Mouse (Mus musculus): ENCODE data around the gene Insl3. TPM values are rescaled to one million over a fixed set of nuclear protein-coding genes. Genes with fewer than 3 reads are reported as not detected.

Gene Insl3
- polyA plus RNA-seq (2014; fragmentation: Nextera tagmentation; extraction: Ambion mirVana): 0.42 TPM in 1 of 2 replicates, not detected in the other

GRCm38 (mm10) chr8:71689028-71689427 lies at the start of gene Insl3:
TSS of gene Insl3 (plus strand) at chr8:71689214.
- H3K4me1 ChIP-seq (ENCODE audit: control insufficient read depth, insufficient read depth, low read length): no peaks in the 10 kb centered on the region; the same call in 1 of the 2 replicates
- no peak within 1 kb of the TSS for H3K9ac ChIP-seq (replicated peaks; ENCODE audit: low read length)
- no peaks in the 10 kb centered on the region for H3K36me3 ChIP-seq (replicated peaks; ENCODE audit: control insufficient read depth, insufficient read depth, low read depth, low read length)
- DNase-seq (ENCODE audit: low spot score): no peak
- 4% methylated on average over 33 of the region's 33 CpGs for WGBS
- H3K4me3 ChIP-seq (ENCODE audit: low read depth, low read length): no peak within 1 kb of the TSS
- H3K9me3 ChIP-seq (replicated peaks; ENCODE audit: control insufficient read depth, low read length): no peaks in the 10 kb centered on the region
- no peak within 1 kb of the TSS for H3K4me2 ChIP-seq (ENCODE audit: low read depth, low read length)
- H3K27ac ChIP-seq (replicated peaks; ENCODE audit: low read depth, low read length): no peak within 1 kb of the TSS
- no peak for ATAC-seq (replicated peaks; ENCODE audit: insufficient number of reproducible peaks, low FRiP score, low TSS enrichment, low read depth)
- H3K27me3 ChIP-seq (ENCODE audit: control insufficient read depth, insufficient read depth, low read length): peaks cover 100% of the 10 kb centered on the region

- H3K4me1 ChIP-seq (ENCODE audit: control insufficient read depth, insufficient read depth, low read length): no peaks in the 10 kb centered on the region
- no peak overlapping the region for H3K4me3 ChIP-seq (ENCODE audit: low read depth, low read length)
- H3K9me3 ChIP-seq (replicated peaks; ENCODE audit: control insufficient read depth, low read length): no peaks in the 10 kb centered on the region
- no peak overlapping the region for H3K4me2 ChIP-seq (ENCODE audit: low read depth, low read length)
- DNase-seq (ENCODE audit: low spot score) (no peak), ATAC-seq (replicated peaks; ENCODE audit: insufficient number of reproducible peaks, low FRiP score, low TSS enrichment, low read depth) (no peak)
- 86% methylated on average over 4 of the region's 4 CpGs for WGBS
- H3K36me3 ChIP-seq (replicated peaks; ENCODE audit: control insufficient read depth, insufficient read depth, low read depth, low read length): no peaks in the 10 kb centered on the region
- no peak overlapping the region for H3K9ac ChIP-seq (replicated peaks; ENCODE audit: low read length)
- no peak overlapping the region for H3K27ac ChIP-seq (replicated peaks; ENCODE audit: low read depth, low read length)
- peaks cover 5% of the 10 kb centered on the region; the same call in 1 of the 2 replicates for H3K27me3 ChIP-seq (ENCODE audit: control insufficient read depth, insufficient read depth, low read length)
These were observed 49.7 kb upstream of the Insl3 start for GRCm38 (mm10) chr8:71639318-71639717.

- 79% methylated on average over 9 of the region's 9 CpGs for WGBS
- ATAC-seq (replicated peaks; ENCODE audit: insufficient number of reproducible peaks, low FRiP score, low TSS enrichment, low read depth): 0 out of 2 replicates have a peak, but pooled peaks have one; percentile 49
- no peaks in the 10 kb centered on the region for H3K9me3 ChIP-seq (replicated peaks; ENCODE audit: control insufficient read depth, low read length)
These were observed 43.5 kb upstream of the Insl3 start for GRCm38 (mm10) chr8:71645510-71645909.

GRCm38 (mm10) chr8:71654600-71654999 lies 34.4 kb upstream of the Insl3 start:
- H3K4me3 ChIP-seq (ENCODE audit: low read depth, low read length): no peak overlapping the region
- H3K27ac ChIP-seq (replicated peaks; ENCODE audit: low read depth, low read length): no peak overlapping the region
- H3K9ac ChIP-seq (replicated peaks; ENCODE audit: low read length): no peak overlapping the region; the same call in 1 of the 2 replicates
- H3K27me3 ChIP-seq (ENCODE audit: control insufficient read depth, insufficient read depth, low read length): peaks cover 37% of the 10 kb centered on the region
- 3% methylated on average over 24 of the region's 24 CpGs for WGBS
- ATAC-seq (replicated peaks; ENCODE audit: insufficient number of reproducible peaks, low FRiP score, low TSS enrichment, low read depth): peak; percentile 39
- H3K4me1 ChIP-seq (ENCODE audit: control insufficient read depth, insufficient read depth, low read length): no peaks in the 10 kb centered on the region
- no peaks in the 10 kb centered on the region for H3K9me3 ChIP-seq (replicated peaks; ENCODE audit: control insufficient read depth, low read length)
- DNase-seq (ENCODE audit: low spot score): peak; percentile 54
- peak overlapping the region; percentile 29 for H3K4me2 ChIP-seq (ENCODE audit: low read depth, low read length)
- H3K36me3 ChIP-seq (replicated peaks; ENCODE audit: control insufficient read depth, insufficient read depth, low read depth, low read length): no peaks in the 10 kb centered on the region

More at GRCm38 (mm10) chr8:71645510-71645909, 43.5 kb upstream of the Insl3 start:
- no peaks in the 10 kb centered on the region for H3K4me1 ChIP-seq (ENCODE audit: control insufficient read depth, insufficient read depth, low read length)
- H3K27ac ChIP-seq (replicated peaks; ENCODE audit: low read depth, low read length): no peak overlapping the region
- DNase-seq (ENCODE audit: low spot score): no peak
- H3K9ac ChIP-seq (replicated peaks; ENCODE audit: low read length): no peak overlapping the region
- no peaks in the 10 kb centered on the region for H3K36me3 ChIP-seq (replicated peaks; ENCODE audit: control insufficient read depth, insufficient read depth, low read depth, low read length)
- no peak overlapping the region for H3K4me3 ChIP-seq (ENCODE audit: low read depth, low read length)
- no peak overlapping the region for H3K4me2 ChIP-seq (ENCODE audit: low read depth, low read length)
- H3K27me3 ChIP-seq (ENCODE audit: control insufficient read depth, insufficient read depth, low read length): no peaks in the 10 kb centered on the region

- Histone ChIP-seq H3K27ac (replicated peaks; ENCODE audit: low read depth, low read length) (no peak overlapping the region), H3K4me1 (ENCODE audit: control insufficient read depth, insufficient read depth, low read length) (no peaks in the 10 kb centered on the region), H3K4me2 (ENCODE audit: low read depth, low read length) (no peak overlapping the region), H3K36me3 (replicated peaks; ENCODE audit: control insufficient read depth, insufficient read depth, low read depth, low read length) (no peaks in the 10 kb centered on the region), H3K9ac (replicated peaks; ENCODE audit: low read length) (no peak overlapping the region), H3K27me3 (ENCODE audit: control insufficient read depth, insufficient read depth, low read length) (peaks cover 45% of the 10 kb centered on the region), H3K4me3 (ENCODE audit: low read depth, low read length) (no peak overlapping the region), H3K9me3 (replicated peaks; ENCODE audit: control insufficient read depth, low read length) (no peaks in the 10 kb centered on the region)
- ATAC-seq (replicated peaks; ENCODE audit: insufficient number of reproducible peaks, low FRiP score, low TSS enrichment, low read depth) (no peak), DNase-seq (ENCODE audit: low spot score) (no peak)
- 27% methylated on average over 9 of the region's 9 CpGs for WGBS
These were observed 31.2 kb upstream of the Insl3 start for GRCm38 (mm10) chr8:71657816-71658215.

- Histone ChIP-seq H3K27ac (replicated peaks; ENCODE audit: low read depth, low read length) (no peak overlapping the region), H3K9ac (replicated peaks; ENCODE audit: low read length) (no peak overlapping the region), H3K36me3 (replicated peaks; ENCODE audit: control insufficient read depth, insufficient read depth, low read depth, low read length) (no peaks in the 10 kb centered on the region), H3K4me2 (ENCODE audit: low read depth, low read length) (no peak overlapping the region), H3K9me3 (replicated peaks; ENCODE audit: control insufficient read depth, low read length) (no peaks in the 10 kb centered on the region), H3K27me3 (ENCODE audit: control insufficient read depth, insufficient read depth, low read length) (peaks cover 45% of the 10 kb centered on the region), H3K4me1 (ENCODE audit: control insufficient read depth, insufficient read depth, low read length) (no peaks in the 10 kb centered on the region), H3K4me3 (ENCODE audit: low read depth, low read length) (no peak overlapping the region)
- no peak for ATAC-seq (replicated peaks; ENCODE audit: insufficient number of reproducible peaks, low FRiP score, low TSS enrichment, low read depth)
- DNase-seq (ENCODE audit: low spot score): no peak
- 28% methylated on average over 17 of the region's 17 CpGs for WGBS
These were observed 30.4 kb upstream of the Insl3 start for GRCm38 (mm10) chr8:71658515-71659049.

- Histone ChIP-seq H3K27ac (replicated peaks; ENCODE audit: low read depth, low read length) (no peak overlapping the region), H3K4me2 (ENCODE audit: low read depth, low read length) (no peak overlapping the region), H3K4me1 (ENCODE audit: control insufficient read depth, insufficient read depth, low read length) (no peaks in the 10 kb centered on the region), H3K36me3 (replicated peaks; ENCODE audit: control insufficient read depth, insufficient read depth, low read depth, low read length) (no peaks in the 10 kb centered on the region), H3K4me3 (ENCODE audit: low read depth, low read length) (no peak overlapping the region), H3K9ac (replicated peaks; ENCODE audit: low read length) (no peak overlapping the region), H3K9me3 (replicated peaks; ENCODE audit: control insufficient read depth, low read length) (no peaks in the 10 kb centered on the region), H3K27me3 (ENCODE audit: control insufficient read depth, insufficient read depth, low read length) (peaks cover 40% of the 10 kb centered on the region)
- WGBS: 65% methylated on average over 1 of the region's 1 CpGs
- DNase-seq (ENCODE audit: low spot score) (no peak), ATAC-seq (replicated peaks; ENCODE audit: insufficient number of reproducible peaks, low FRiP score, low TSS enrichment, low read depth) (no peak)
These were observed 29.3 kb upstream of the Insl3 start for GRCm38 (mm10) chr8:71659751-71660150.

GRCm38 (mm10) chr8:71660325-71661120 lies 28.5 kb upstream of the Insl3 start:
- Histone ChIP-seq H3K9ac (replicated peaks; ENCODE audit: low read length) (no peak overlapping the region), H3K9me3 (replicated peaks; ENCODE audit: control insufficient read depth, low read length) (no peaks in the 10 kb centered on the region), H3K36me3 (replicated peaks; ENCODE audit: control insufficient read depth, insufficient read depth, low read depth, low read length) (no peaks in the 10 kb centered on the region), H3K4me1 (ENCODE audit: control insufficient read depth, insufficient read depth, low read length) (no peaks in the 10 kb centered on the region), H3K4me3 (ENCODE audit: low read depth, low read length) (no peak overlapping the region), H3K27me3 (ENCODE audit: control insufficient read depth, insufficient read depth, low read length) (peaks cover 33% of the 10 kb centered on the region), H3K27ac (replicated peaks; ENCODE audit: low read depth, low read length) (no peak overlapping the region), H3K4me2 (ENCODE audit: low read depth, low read length) (no peak overlapping the region)
- DNase-seq (ENCODE audit: low spot score) (peak; percentile 93), ATAC-seq (replicated peaks; ENCODE audit: insufficient number of reproducible peaks, low FRiP score, low TSS enrichment, low read depth) (peak; percentile 46; the same call in 1 of the 2 replicates)
- 8% methylated on average over 36 of the region's 36 CpGs for whole genome bisulfite sequencing
